Comparison of ENCODE assay signal across 26 mouse cellular contexts in genomic region chr9:24450524-24450923, GRCm38 (mm10). TPM values are rescaled to one million over a fixed set of nuclear protein-coding genes. Genes with fewer than 3 reads are reported as not detected.
DNase-seq lines count a peak whose midpoint lies in the region; ATAC-seq and TF ChIP-seq lines count a peak whose summit lies in the region.
"Had no signal": no experiment of that assay in that cellular context is flagged by ENCODE, and none has a peak within 500 bp of the region (broad histone marks: within the 10 kb centered on the region; RNA-seq: fewer than 3 reads in every experiment).

No protein-coding gene starts in this region.

- peaks cover 7% of the 10 kb centered on the region for H3K4me1 ChIP-seq in forebrain, embryonic 16.5 days (replicated peaks; ENCODE audit: control insufficient read depth, insufficient read depth, low read length)
- H3K4me1 ChIP-seq in forebrain, embryonic 12.5 days: no peaks in the 10 kb centered on the region
- H3K4me1 ChIP-seq in midbrain, embryonic 14.5 days (ENCODE audit: control insufficient read depth, insufficient read depth, low read length): no peaks in the 10 kb centered on the region
- H3K4me1 ChIP-seq in midbrain, embryonic 13.5 days (replicated peaks): no peaks in the 10 kb centered on the region
- H3K4me1 ChIP-seq in stomach, postnatal 0 days (replicated peaks; ENCODE audit: control insufficient read depth, insufficient read depth): no peaks in the 10 kb centered on the region
- H3K4me1 ChIP-seq: neural tube, embryonic 13.5 days; stomach, embryonic 15.5 days had no signal

- DNase-seq in cerebellum, postnatal 10 days: peak; percentile 72 to 75
- DNase-seq in cerebellum, adult 9-10 months: no peak
- DNase-seq in midbrain, embryonic 14.5 days: peak; percentile 24
- no peak for DNase-seq in stomach, postnatal 0 days (ENCODE audit: low spot score)
- DNase-seq: adrenal gland, adult 2 months; cerebellum, adult 11 months; heart, adult 2 months; heart, postnatal 4 days; kidney, adult 11 months; kidney, postnatal 14 days; thymus, adult 2 months; thymus, postnatal 36 days had no signal

- H3K27me3 ChIP-seq in forebrain, embryonic 16.5 days (replicated peaks; ENCODE audit: control insufficient read depth, insufficient read depth, low read length): no peaks in the 10 kb centered on the region
- H3K27me3 ChIP-seq in forebrain, embryonic 12.5 days: no peaks in the 10 kb centered on the region
- H3K27me3 ChIP-seq in midbrain, embryonic 14.5 days (ENCODE audit: control insufficient read depth, insufficient read depth, low read length): no peaks in the 10 kb centered on the region
- H3K27me3 ChIP-seq in midbrain, embryonic 13.5 days: no peaks in the 10 kb centered on the region
- H3K27me3 ChIP-seq in stomach, postnatal 0 days (ENCODE audit: control insufficient read depth, insufficient read depth, low read length): no peaks in the 10 kb centered on the region
- H3K27me3 ChIP-seq: CH12.LX; heart, embryonic 12.5 days; limb, embryonic 13.5 days; neural tube, embryonic 13.5 days; stomach, embryonic 15.5 days had no signal

- H3K9ac ChIP-seq in forebrain, embryonic 16.5 days (replicated peaks; ENCODE audit: low read depth, low read length): no peak overlapping the region
- no peak overlapping the region for H3K9ac ChIP-seq in forebrain, embryonic 12.5 days
- no peak overlapping the region for H3K9ac ChIP-seq in midbrain, embryonic 14.5 days (replicated peaks; ENCODE audit: low read length)
- H3K9ac ChIP-seq in midbrain, embryonic 13.5 days (replicated peaks): no peak overlapping the region
- H3K9ac ChIP-seq in stomach, postnatal 0 days (ENCODE audit: low read length): no peak overlapping the region
- H3K9ac ChIP-seq: heart, embryonic 12.5 days; hindbrain, embryonic 14.5 days; limb, embryonic 13.5 days; neural tube, embryonic 13.5 days; stomach, embryonic 15.5 days had no signal

- TF ChIP-seq EP300 in stomach, postnatal 0 days (optimal IDR thresholded peaks at IDR 0.05): no peak

- H3K27ac ChIP-seq in forebrain, embryonic 16.5 days (ENCODE audit: low read length): no peak overlapping the region
- no peak overlapping the region for H3K27ac ChIP-seq in forebrain, embryonic 12.5 days
- H3K27ac ChIP-seq in midbrain, embryonic 14.5 days (replicated peaks; ENCODE audit: low read depth, low read length): no peak overlapping the region
- H3K27ac ChIP-seq in midbrain, embryonic 13.5 days: no peak overlapping the region
- no peak overlapping the region for H3K27ac ChIP-seq in stomach, postnatal 0 days (replicated peaks)
- H3K27ac ChIP-seq: heart, adult 2 months; hindbrain, embryonic 14.5 days; limb, embryonic 13.5 days; macrophage; neural tube, embryonic 13.5 days; stomach, embryonic 15.5 days had no signal

- H3K4me2 ChIP-seq in forebrain, embryonic 16.5 days (ENCODE audit: low read length): no peak overlapping the region
- no peak overlapping the region for H3K4me2 ChIP-seq in forebrain, embryonic 12.5 days
- H3K4me2 ChIP-seq in midbrain, embryonic 14.5 days (ENCODE audit: low read length): no peak overlapping the region
- no peak overlapping the region for H3K4me2 ChIP-seq in midbrain, embryonic 13.5 days (replicated peaks)
- H3K4me2 ChIP-seq in stomach, postnatal 0 days (replicated peaks; ENCODE audit: low read depth): no peak overlapping the region
- H3K4me2 ChIP-seq: heart, embryonic 12.5 days; hindbrain, embryonic 14.5 days; limb, embryonic 13.5 days; liver, embryonic 11.5 days; neural tube, embryonic 13.5 days; stomach, embryonic 15.5 days had no signal

- no peaks in the 10 kb centered on the region for H3K36me3 ChIP-seq in forebrain, embryonic 16.5 days (ENCODE audit: control insufficient read depth, insufficient read depth)
- no peaks in the 10 kb centered on the region; the same call in 1 of the 2 replicates for H3K36me3 ChIP-seq in forebrain, embryonic 12.5 days (replicated peaks)
- no peaks in the 10 kb centered on the region for H3K36me3 ChIP-seq in midbrain, embryonic 14.5 days (ENCODE audit: control insufficient read depth, insufficient read depth, low read length)
- 0 out of 2 replicates have a peak, but pooled peaks cover 4% of the 10 kb centered on the region for H3K36me3 ChIP-seq in midbrain, embryonic 13.5 days
- H3K36me3 ChIP-seq in stomach, postnatal 0 days (ENCODE audit: control insufficient read depth, insufficient read depth, low read length): no peaks in the 10 kb centered on the region
- H3K36me3 ChIP-seq: neural tube, embryonic 13.5 days; stomach, embryonic 15.5 days had no signal

- TF ChIP-seq CTCF in stomach, postnatal 0 days (IDR thresholded peaks at IDR 0.05; ENCODE audit: low read depth): no peak

- no peaks in the 10 kb centered on the region for H3K9me3 ChIP-seq in forebrain, embryonic 16.5 days (ENCODE audit: control insufficient read depth, low read length)
- no peaks in the 10 kb centered on the region for H3K9me3 ChIP-seq in forebrain, embryonic 12.5 days
- H3K9me3 ChIP-seq in midbrain, embryonic 14.5 days (ENCODE audit: control insufficient read depth, low read length): no peaks in the 10 kb centered on the region
- no peaks in the 10 kb centered on the region for H3K9me3 ChIP-seq in midbrain, embryonic 13.5 days
- no peaks in the 10 kb centered on the region for H3K9me3 ChIP-seq in stomach, postnatal 0 days (ENCODE audit: control insufficient read depth, low read length)
- H3K9me3 ChIP-seq: heart, embryonic 12.5 days; limb, embryonic 13.5 days; neural tube, embryonic 13.5 days; stomach, embryonic 15.5 days had no signal

- H3K4me3 ChIP-seq in forebrain, embryonic 16.5 days (replicated peaks; ENCODE audit: low read length): no peak overlapping the region
- H3K4me3 ChIP-seq in forebrain, embryonic 12.5 days (replicated peaks): no peak overlapping the region
- H3K4me3 ChIP-seq in midbrain, embryonic 14.5 days (replicated peaks; ENCODE audit: low read depth, low read length): no peak overlapping the region
- no peak overlapping the region for H3K4me3 ChIP-seq in midbrain, embryonic 13.5 days (replicated peaks)
- no peak overlapping the region for H3K4me3 ChIP-seq in stomach, postnatal 0 days (ENCODE audit: low read depth, low read length)
- H3K4me3 ChIP-seq: heart, adult 2 months; heart, embryonic 12.5 days; limb, embryonic 13.5 days; neural tube, embryonic 13.5 days; stomach, embryonic 15.5 days had no signal

- ATAC-seq in forebrain, embryonic 16.5 days: peak; percentile 58; the same call in 1 of the 2 replicates
- ATAC-seq in forebrain, embryonic 12.5 days (ENCODE audit: low FRiP score): no peak
- no peak for ATAC-seq in midbrain, embryonic 14.5 days (ENCODE audit: low FRiP score, low TSS enrichment)
- ATAC-seq in midbrain, embryonic 13.5 days: no peak
- ATAC-seq in megakaryocyte-erythroid progenitor cell, adult 5-6 weeks (replicated peaks; ENCODE audit: low FRiP score, low TSS enrichment, poor library complexity, severe bottlenecking): peak; percentile 35; the same call in 1 of the 2 replicates
- no peak for ATAC-seq in stomach, postnatal 0 days (ENCODE audit: low FRiP score, low TSS enrichment)
- ATAC-seq: activated CD4-positive, CD25-positive, alpha-beta regulatory T cell, adult 4 months; inflammation-experienced regulatory T-cells, adult 6 months had no signal

- 46% methylated on average over 7 of the region's 7 CpGs for WGBS in forebrain, embryonic 16.5 days
- 76% methylated on average over 7 of the region's 7 CpGs for WGBS in forebrain, embryonic 12.5 days
- WGBS in midbrain, embryonic 14.5 days: 86% methylated on average over 7 of the region's 7 CpGs
- WGBS in midbrain, embryonic 13.5 days: 87% methylated on average over 7 of the region's 7 CpGs
- 62% methylated on average over 7 of the region's 7 CpGs for WGBS in stomach, postnatal 0 days

RNA-seq across cellular contexts. Expression of gene Dpy19l1, which starts 52.4 kb away (rescaled TPM):
- 26.2 and 28.2 TPM in 2 replicates for polyA plus RNA-seq in forebrain, embryonic 16.5 days (2015; fragmentation: Nextera tagmentation; extraction: Ambion mirVana)
- polyA plus RNA-seq in forebrain, embryonic 12.5 days (2016; fragmentation: Nextera tagmentation; extraction: Ambion mirVana): 10.1 and 14.4 TPM in 2 replicates
- polyA plus RNA-seq in midbrain, embryonic 14.5 days (2014; fragmentation: Nextera tagmentation; extraction: Ambion mirVana): 12.0 TPM in 2 replicates
- 6.6 and 8.3 TPM in 2 replicates for polyA plus RNA-seq in midbrain, embryonic 13.5 days (2015; fragmentation: Nextera tagmentation; extraction: Ambion mirVana)
- total RNA-seq in megakaryocyte-erythroid progenitor cell, adult 5-6 weeks (2014; fragmentation: Nextera tagmentation): 61.1 and 75.0 TPM in 2 replicates
- 98.1 and 106 TPM in 2 replicates for total RNA-seq in megakaryocyte-erythroid progenitor cell, adult 5-6 weeks (2017)
- polyA plus RNA-seq in stomach, postnatal 0 days (2015; fragmentation: Nextera tagmentation; extraction: Ambion mirVana): 5.2 TPM in 2 replicates

Comparison
In these comparisons a context has a peak if more than half of its experiments do, and no peak if none do; other contexts are left out.
1. DNase-seq: peak in cerebellum, postnatal 10 days (2 of 2) and midbrain, embryonic 14.5 days (single experiment); none in cerebellum, adult 9-10 months (single experiment) and stomach, postnatal 0 days (single experiment).
2. ATAC-seq: peak in forebrain, embryonic 16.5 days (single experiment) and megakaryocyte-erythroid progenitor cell, adult 5-6 weeks (single experiment); none in forebrain, embryonic 12.5 days (single experiment), midbrain, embryonic 14.5 days (single experiment), midbrain, embryonic 13.5 days (single experiment) and stomach, postnatal 0 days (single experiment).